Mouse (Mus musculus) kidney, adult 11 months (tissue): ENCODE results near the gene Gab2.

Source experiments
- DNase-seq: peaks from one replicate; pipeline ENCODE4 v3.0.0; 2022

The Gab2 gene

DNA sequence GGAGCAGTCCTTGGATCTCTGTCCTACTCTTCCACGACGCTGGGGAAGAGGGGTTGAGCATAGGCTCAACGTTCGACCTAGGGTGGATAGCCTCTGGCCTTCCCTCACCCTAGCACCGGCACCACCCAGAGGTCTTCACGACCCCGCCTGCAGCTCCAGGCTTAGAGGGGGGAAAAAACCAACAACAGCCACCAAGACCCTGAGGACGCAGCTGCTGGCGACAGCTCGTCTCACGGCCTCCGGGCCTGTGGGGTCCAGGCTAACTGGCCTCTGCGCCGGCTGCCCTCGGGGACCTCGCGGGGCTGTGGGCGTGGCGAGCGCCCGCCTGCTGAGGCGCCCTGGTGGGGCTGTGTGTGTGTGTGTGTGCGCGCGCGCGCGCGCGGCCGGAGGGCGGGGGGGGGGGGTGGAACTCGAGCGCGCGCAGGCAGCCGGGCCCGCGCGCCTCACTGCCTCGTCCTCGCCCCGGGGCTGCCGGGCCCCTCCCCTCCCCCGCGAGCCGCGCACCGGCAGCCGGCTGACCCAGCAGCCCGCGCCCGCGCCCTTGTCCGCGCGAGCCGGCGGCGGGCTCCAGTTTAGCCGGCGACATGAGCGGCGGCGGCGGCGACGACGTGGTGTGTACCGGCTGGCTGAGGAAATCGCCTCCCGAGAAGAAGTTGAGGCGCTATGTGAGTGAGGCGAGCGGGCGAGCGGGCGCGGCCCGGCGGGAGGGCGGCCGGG, at the start of gene Gab2:
TSS of gene Gab2 (plus strand) at position 345 of the 717 bp plus-strand sequence.
- DNase-seq = peak; percentile 78

- no peak for DNase-seq
Measured at GRCm38 (mm10) chr7:97032412-97032811, 49.0 kb upstream of the Gab2 start.

- DNase-seq = no peak
Measured at GRCm38 (mm10) chr7:97039641-97040040, 41.7 kb upstream of the Gab2 start.

DNA sequence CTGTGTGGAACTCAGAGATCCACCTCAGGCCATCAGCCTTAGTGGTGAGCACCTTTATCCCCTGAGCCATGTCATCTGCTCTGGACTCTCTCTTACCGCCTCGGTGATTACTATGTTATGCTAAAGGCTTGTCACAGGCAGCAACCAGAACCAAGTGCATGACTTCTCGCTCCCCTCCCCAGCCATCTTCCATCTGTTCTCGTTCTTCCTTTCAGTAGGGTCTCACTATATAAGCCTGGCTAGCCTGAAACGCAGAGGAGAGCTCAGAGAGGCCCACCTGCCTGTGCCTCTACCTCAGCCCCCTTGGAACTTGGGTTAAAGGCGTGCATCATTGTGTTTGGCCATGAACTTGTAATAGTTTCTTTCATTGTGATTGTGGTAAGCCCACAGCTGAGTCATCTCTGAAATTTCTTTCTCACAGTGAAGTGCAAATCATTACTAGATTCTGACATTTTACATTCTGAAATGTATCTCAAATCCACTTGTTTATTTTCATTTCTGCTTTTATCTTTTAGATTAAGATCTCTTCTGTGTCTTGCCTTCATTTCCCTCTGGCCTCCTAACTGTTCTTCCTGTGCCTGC, 39.4 kb upstream of the Gab2 start:
- no peak for DNase-seq

DNA sequence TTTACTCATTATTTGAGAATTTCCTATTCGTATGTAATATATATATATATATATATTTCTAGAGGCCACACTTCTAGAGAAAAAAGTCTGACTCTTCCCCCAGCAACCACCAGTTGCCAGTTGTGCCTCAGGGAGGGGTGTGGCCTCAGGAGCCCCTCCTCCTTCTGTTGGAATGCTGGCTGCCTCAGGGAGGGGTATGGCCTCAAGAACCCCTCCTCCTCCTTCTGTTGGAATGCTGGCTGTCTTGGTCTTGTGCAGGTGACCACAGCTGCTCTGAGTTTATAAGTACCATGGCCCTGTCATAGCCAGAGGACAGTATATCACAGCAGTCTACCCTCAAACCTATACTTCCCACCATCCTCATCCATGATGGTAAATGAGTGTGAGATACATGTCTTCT, 38.4 kb upstream of the Gab2 start:
- DNase-seq = no peak

DNA sequence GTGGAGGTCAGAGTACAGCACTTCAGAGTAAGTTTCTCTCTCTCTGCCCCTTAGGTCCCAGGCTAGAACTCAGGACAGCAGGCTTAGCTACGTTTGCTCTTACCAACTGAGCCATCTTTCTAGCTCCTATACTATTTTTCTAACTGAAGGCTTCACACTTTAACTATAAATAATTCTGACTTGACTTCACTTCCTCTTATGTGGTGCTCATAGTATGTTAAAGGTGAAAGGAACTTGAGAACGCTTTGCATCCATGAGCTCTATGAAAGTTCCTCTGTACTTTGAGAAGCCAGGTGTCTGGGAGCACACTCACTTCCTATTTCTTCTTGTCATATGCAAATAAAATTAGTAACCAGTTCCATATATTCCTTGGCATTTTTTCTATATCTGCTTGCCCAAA, 20.4 kb upstream of the Gab2 start:
- no peak for DNase-seq

- no peak for DNase-seq
Measured at GRCm38 (mm10) chr7:97071512-97071911, 9.9 kb upstream of the Gab2 start.

DNA sequence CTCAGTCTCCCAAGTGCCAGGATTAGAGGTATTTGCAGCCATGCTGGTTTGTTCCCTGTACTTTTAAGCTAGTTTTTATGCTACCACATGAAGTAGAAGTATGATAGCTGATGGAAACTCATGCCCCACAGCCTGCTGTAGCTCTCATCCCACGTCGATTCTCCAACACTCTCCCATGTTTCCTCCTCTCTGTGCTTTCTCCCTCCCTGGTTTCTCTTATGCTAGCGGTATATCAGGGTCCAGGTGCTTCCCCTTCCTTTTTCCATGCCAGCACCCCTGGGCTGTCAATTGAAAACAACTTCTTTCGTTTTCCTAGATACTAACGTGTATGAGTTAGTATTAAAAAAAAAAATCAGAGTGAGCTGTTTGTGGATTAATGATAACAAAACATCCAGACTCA, 9.3 kb upstream of the Gab2 start:
- no peak for DNase-seq

GRCm38 (mm10) chr7:97074974-97075373, 6.4 kb upstream of the Gab2 start:
- no peak for DNase-seq

GRCm38 (mm10) chr7:97076977-97077376, 4.4 kb upstream of the Gab2 start:
- DNase-seq = peak; percentile 27

DNA sequence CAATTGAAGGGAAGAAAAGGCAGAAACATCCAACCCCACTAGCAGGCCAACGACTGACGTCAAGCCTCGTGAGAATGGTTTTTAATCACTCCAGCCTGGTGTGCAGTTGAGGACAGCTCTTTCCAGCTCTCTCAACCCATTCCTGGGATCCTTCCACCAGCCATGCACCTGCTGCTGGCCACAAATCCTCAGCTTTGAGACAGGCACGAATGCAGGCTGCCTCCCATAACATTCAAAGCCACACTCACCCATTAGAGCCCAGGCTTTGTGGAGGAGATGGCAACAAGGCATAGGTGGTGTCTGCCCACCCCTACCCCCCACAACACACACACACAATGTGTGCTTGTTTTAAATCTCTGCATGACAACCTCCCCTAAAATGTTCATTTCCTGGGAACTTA, 2.7 kb upstream of the Gab2 start:
- no peak for DNase-seq

GRCm38 (mm10) chr7:97079145-97079544, 2.2 kb upstream of the Gab2 start:
- peak; percentile 39 for DNase-seq

DNA sequence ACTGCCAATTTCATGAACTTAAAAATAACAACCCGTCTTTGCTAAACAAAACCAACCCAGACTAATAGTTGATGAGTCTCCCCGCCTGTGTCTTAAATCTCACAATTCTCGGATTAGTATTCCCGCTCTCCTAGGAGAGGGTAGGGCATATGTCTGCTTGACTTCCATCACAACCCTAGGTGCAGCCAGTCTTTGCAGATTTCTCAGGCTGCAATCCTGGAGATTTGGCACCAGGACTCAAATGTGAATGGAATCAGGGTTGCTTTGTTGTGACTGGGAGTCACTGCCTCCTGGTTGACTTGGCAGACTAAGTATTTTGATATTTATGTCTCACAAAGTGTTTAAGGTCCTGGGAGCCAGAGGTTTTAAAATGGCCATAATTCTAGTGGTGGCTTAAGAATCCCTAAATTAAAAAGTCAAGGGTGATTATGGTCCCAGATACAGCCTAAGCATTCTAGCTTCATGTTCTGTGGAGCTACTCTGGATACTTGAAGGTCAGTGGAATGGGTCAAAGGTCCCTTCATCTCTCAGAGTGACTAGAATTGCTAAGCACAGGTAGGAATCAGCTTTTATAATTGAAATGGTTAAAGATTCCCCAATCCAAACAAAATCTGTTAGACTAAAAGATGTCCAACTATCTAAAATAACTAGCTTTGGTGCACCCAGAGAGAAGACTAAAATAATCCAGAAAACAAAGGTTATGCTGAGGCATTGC, 1.6 kb upstream of the Gab2 start:
- no peak for DNase-seq

DNA sequence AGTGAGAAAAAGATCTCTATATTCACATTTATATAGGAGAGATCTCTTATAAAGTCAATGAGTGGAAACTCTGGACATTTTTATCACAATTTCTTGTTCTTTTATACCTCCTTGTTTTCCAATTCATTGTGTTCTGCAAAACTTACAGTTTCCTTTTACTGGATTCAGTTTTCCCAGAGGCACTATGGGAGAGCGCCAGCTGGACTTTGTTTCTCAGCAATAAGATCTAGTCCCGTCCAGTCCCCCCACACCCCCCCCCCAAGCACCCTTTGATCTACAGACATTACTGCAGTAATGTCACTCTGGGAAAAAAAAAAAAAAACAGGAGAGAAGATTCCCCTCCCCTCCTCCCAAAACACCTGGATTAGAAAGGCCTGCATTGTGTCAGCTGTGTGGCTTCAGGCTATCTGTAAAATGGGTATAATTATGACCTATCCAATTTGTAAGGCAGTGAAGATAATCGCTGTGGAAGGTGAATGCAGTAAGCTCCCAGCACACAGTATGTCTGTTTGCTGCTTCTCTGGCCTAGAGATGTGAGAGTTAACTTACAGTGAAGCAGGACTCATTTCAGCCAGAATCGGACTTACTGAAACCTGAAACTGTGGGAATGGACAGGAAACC, 655 bp upstream of the Gab2 start:
- DNase-seq = no peak

GRCm38 (mm10) chr7:97081959-97082218, 503 bp downstream of the Gab2 start:
- DNase-seq = no peak

DNA sequence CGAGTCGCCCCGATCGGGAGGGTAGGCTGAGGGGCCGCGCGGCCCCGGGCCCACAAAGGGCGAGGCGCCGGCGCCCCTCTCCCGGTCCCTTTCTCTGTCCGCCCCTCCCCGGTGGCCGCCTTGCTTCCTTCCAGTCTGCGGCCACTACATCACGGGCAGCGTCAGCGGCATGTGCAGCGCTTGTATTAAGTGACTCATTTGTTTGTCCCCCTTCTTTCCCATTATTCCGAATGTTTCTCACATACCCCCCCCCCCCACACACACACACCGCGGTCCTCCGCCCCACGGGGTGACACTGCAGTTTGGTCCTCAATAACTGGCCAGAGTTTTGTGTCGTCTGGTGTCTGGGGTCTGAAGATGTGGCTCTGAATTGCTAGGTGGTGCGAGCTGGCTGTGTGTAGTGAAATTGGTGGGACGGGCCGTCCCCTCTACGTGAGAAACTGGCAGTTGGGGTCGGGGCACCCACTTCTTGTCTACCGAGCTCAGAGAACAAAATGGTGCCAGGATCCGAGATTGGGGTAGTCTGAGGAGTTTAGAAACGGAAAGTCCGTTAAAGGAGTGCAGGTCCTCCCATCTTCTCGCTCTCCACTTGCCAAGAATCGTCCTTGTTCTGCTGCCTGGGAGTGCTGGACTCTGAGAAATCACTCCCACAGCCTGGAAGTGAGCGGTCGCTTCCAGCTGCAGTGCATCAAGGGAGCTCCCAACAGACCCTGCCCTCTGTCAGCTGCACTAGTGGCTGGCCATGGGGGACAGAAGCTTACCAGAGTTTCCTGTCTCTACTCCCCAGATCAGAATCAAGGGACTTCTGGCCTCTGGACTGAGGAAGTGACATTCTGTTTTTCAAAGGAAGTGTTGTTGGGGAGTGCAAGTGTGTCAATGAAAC, 1.1 kb downstream of the Gab2 start:
- peak; percentile 74 for DNase-seq

GRCm38 (mm10) chr7:97083579-97083978, 2.2 kb downstream of the Gab2 start:
- DNase-seq = no peak

DNA sequence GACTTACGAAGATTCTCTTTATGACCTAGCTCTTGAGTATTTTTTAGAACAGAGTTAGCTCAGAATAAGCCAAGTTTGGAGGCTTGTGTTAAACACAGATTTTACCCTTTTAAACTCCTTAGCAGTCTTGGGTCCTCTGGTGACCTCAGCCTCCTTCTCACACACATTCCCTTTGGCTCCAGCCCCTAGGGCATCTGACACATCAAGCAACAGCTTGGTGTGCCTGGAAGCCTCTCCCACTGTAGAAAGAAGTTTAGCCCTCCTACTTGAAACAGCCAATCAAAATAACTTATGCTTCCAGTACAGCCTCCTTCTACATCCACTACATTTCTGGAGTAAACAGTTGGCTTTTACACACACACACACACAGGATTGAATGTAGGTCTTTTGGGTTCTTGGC, 2.8 kb downstream of the Gab2 start:
- DNase-seq = no peak

GRCm38 (mm10) chr7:97085291-97085690, 3.9 kb downstream of the Gab2 start:
- no peak for DNase-seq

- DNase-seq = no peak
Measured at GRCm38 (mm10) chr7:97094241-97094640, 12.9 kb downstream of the Gab2 start.

GRCm38 (mm10) chr7:97108119-97108518, 26.7 kb downstream of the Gab2 start:
- no peak for DNase-seq

DNA sequence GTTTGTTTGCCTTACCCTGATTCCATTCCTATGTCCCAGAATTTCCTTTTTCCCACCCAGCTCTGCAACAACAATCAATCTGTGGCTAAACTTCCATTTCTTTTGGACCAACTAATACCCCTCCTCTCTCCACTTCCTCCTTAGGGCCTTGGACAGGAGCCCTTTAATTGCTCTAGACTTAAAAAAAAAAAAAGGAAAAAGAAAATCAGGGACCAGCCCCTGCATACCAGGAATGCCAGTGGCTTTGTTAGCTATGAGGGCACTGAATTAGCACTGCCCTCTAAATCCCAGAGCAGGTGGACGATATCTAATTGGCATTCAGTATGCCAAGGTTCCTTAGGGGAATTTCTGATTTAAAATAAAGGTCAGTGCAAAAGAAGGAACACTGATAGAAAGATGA, 47.6 kb downstream of the Gab2 start:
- DNase-seq = no peak

GRCm38 (mm10) chr7:97136453-97136852, 55.1 kb downstream of the Gab2 start:
- no peak for DNase-seq
